Mouse (Mus musculus) erythroblast, embryonic 14.5 days (primary cell): ENCODE measurements around the gene Ulk3. TPM values are rescaled to one million over a fixed set of nuclear protein-coding genes. Genes with fewer than 3 reads are reported as not detected.

Experiments used
- H3K27me3 ChIP-seq: 2 replicates; pipeline ENCODE4 v1.6.1; 2012; ENCODE audit warnings: inconsistent platforms; ENCODE audit not compliant: control insufficient read depth
- H3K36me3 ChIP-seq: 2 replicates; pipeline ENCODE4 v1.6.1; 2012; ENCODE audit warnings: mild to moderate bottlenecking, inconsistent platforms; ENCODE audit not compliant: control insufficient read depth
- H3K4me1 ChIP-seq: 2 replicates; pipeline ENCODE4 v1.6.1; 2012; ENCODE audit warnings: inconsistent platforms; ENCODE audit not compliant: control insufficient read depth
- H3K4me3 ChIP-seq: replicated peaks from 2 replicates; pipeline ENCODE3; 2012; ENCODE audit warnings: moderate library complexity, mild to moderate bottlenecking, inconsistent platforms
- H3K9me3 ChIP-seq: 2 replicates; pipeline ENCODE4 v1.6.1; 2012; ENCODE audit warnings: low read length, inconsistent platforms, mixed read lengths; ENCODE audit not compliant: control insufficient read depth
- GATA1 ChIP-seq: IDR thresholded peaks from 2 replicates; pipeline ENCODE4 v1.6.1; 2012; ENCODE audit warnings: low read length, inconsistent platforms, mixed read lengths
- TAL1 ChIP-seq: IDR thresholded peaks from 3 replicates; pipeline ENCODE4 v1.6.1; 2012; ENCODE audit warnings: low read length, inconsistent platforms, mixed read lengths
- polyA plus RNA-seq: library from polyadenylated mRNA; stranded (reverse); fragments of >175 nt; gene quantifications from 2 replicates; pipeline ENCODE4 v1.2.3, GENCODE M21; 2012

The Ulk3 gene
- polyA plus RNA-seq, 1 experiment, result 0.17 TPM

GRCm38 (mm10) chr9:57590726-57591125 lies 1.5 kb downstream of the Ulk3 start:
- H3K27me3 ChIP-seq, result no peaks in the 10 kb centered on the region
- peaks cover 25% of the 10 kb centered on the region for H3K36me3 ChIP-seq
- H3K4me3 ChIP-seq, result no peak overlapping the region
- TF ChIP-seq GATA1, result no peak
- TF ChIP-seq TAL1, result no peak
- no peaks in the 10 kb centered on the region for H3K9me3 ChIP-seq
- H3K4me1 ChIP-seq, result peaks cover 28% of the 10 kb centered on the region

GRCm38 (mm10) chr9:57593454-57594173 lies 4.4 kb downstream of the Ulk3 start:
- TF ChIP-seq TAL1 (no peak), GATA1 (no peak)
- no peak overlapping the region for H3K4me3 ChIP-seq
- H3K27me3 ChIP-seq, result no peaks in the 10 kb centered on the region; the same call in 1 of the 2 replicates
- H3K9me3 ChIP-seq, result no peaks in the 10 kb centered on the region
- H3K4me1 ChIP-seq, result peaks cover 25% of the 10 kb centered on the region
- peaks cover 14% of the 10 kb centered on the region for H3K36me3 ChIP-seq

- Histone ChIP-seq H3K4me1 (peaks cover 20% of the 10 kb centered on the region), H3K27me3 (no peaks in the 10 kb centered on the region; the same call in 1 of the 2 replicates)
Observed at GRCm38 (mm10) chr9:57594174-57594509, 4.9 kb downstream of the Ulk3 start.

DNA sequence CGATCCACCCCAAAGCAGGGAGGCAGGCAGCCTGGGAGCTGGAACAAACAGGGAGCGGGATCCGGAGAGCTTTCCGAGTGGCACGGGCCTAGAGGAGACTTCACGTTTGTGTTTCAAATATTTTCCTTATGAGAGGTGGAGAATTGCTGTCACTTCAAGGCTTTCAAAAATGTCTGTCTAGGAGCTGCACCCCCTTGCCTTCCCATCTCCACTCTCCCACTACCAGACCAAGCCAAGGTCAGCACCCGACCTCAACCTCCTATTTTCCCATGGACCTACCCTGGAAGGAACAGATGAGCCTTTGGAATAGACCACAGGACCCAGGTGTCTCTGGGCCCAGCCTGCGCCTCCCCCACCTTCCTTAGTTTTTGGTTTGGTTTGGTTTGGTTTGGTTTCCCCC lies 8.0 kb downstream of the Ulk3 start:
- Histone ChIP-seq H3K27me3 (peaks cover 5% of the 10 kb centered on the region), H3K4me1 (peaks cover 20% of the 10 kb centered on the region), H3K36me3 (peaks cover 14% of the 10 kb centered on the region)

More at GRCm38 (mm10) chr9:57594174-57594509, 4.9 kb downstream of the Ulk3 start:
- H3K9me3 ChIP-seq, result no peaks in the 10 kb centered on the region
- TF ChIP-seq TAL1 (no peak), GATA1 (no peak)
- no peak overlapping the region for H3K4me3 ChIP-seq
- H3K36me3 ChIP-seq, result peaks cover 14% of the 10 kb centered on the region

GRCm38 (mm10) chr9:57597929-57598382 lies 8.7 kb downstream of the Ulk3 start:
- Histone ChIP-seq H3K9me3 (no peaks in the 10 kb centered on the region), H3K36me3 (peaks cover 12% of the 10 kb centered on the region), H3K4me1 (peaks cover 20% of the 10 kb centered on the region), H3K27me3 (peaks cover 7% of the 10 kb centered on the region), H3K4me3 (no peak overlapping the region)
- no peak; the same call in 2 of the 3 replicates for TF ChIP-seq TAL1
- no peak for TF ChIP-seq GATA1

More for the DNA sequence above, 8.0 kb downstream of the Ulk3 start:
- H3K9me3 ChIP-seq, result no peaks in the 10 kb centered on the region
- H3K4me3 ChIP-seq, result no peak overlapping the region
- no peak for TF ChIP-seq GATA1

GRCm38 (mm10) chr9:57598851-57599563 lies 9.8 kb downstream of the Ulk3 start:
- Histone ChIP-seq H3K4me1 (peaks cover 14% of the 10 kb centered on the region), H3K9me3 (no peaks in the 10 kb centered on the region), H3K36me3 (peaks cover 2% of the 10 kb centered on the region), H3K4me3 (no peak overlapping the region), H3K27me3 (peaks cover 10% of the 10 kb centered on the region)
- TF ChIP-seq GATA1 (no peak), TAL1 (no peak)

- TF ChIP-seq TAL1 (no peak), GATA1 (no peak)
- Histone ChIP-seq H3K4me1 (peaks cover 13% of the 10 kb centered on the region), H3K4me3 (no peak overlapping the region), H3K9me3 (no peaks in the 10 kb centered on the region), H3K36me3 (no peaks in the 10 kb centered on the region), H3K27me3 (peaks cover 24% of the 10 kb centered on the region)
Observed at GRCm38 (mm10) chr9:57600620-57601352, 11.5 kb downstream of the Ulk3 start.

- Histone ChIP-seq H3K9me3 (no peaks in the 10 kb centered on the region), H3K27me3 (peaks cover 29% of the 10 kb centered on the region), H3K4me1 (peaks cover 13% of the 10 kb centered on the region), H3K36me3 (no peaks in the 10 kb centered on the region), H3K4me3 (no peak overlapping the region)
- TF ChIP-seq GATA1 (no peak), TAL1 (no peak)
Observed at GRCm38 (mm10) chr9:57601353-57601706, 12.1 kb downstream of the Ulk3 start.

DNA sequence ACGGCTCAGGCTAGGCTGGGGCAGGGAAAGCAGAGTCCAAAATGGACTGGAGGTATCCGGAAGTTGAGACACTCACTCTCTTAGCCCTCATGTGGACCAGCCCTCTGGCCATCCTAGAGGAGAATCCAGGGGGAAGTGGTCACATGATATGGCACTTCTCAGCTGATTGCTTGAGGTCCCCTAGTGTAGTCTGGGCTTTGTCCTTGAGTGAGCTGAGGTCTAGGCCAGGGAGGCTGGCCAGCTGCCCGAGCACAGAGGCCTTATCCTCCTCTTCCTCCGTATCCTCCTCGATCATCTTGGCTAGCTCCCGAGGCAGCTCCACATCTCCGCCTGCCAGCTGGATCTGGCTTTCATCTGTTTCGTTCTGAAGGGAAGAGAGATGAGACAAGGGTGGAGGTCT lies 12.8 kb downstream of the Ulk3 start:
- no peak for TF ChIP-seq TAL1
- TF ChIP-seq GATA1, result no peak
- no peak overlapping the region for H3K4me3 ChIP-seq
- H3K36me3 ChIP-seq, result no peaks in the 10 kb centered on the region
- H3K4me1 ChIP-seq, result peaks cover 13% of the 10 kb centered on the region
- H3K9me3 ChIP-seq, result no peaks in the 10 kb centered on the region
- peaks cover 37% of the 10 kb centered on the region for H3K27me3 ChIP-seq
